Mouse (Mus musculus) gastrocnemius, adult 2 months (tissue): ENCODE data around the gene Crygb. TPM values are rescaled to one million over a fixed set of nuclear protein-coding genes. Genes with fewer than 3 reads are reported as not detected.
"Not testable (repeated sequence)": the region's sequence is repeated elsewhere in the genome, so short reads cannot be mapped to it uniquely, and the experiment has no call there.

ENCODE experiments used
- DNase-seq: peaks from one replicate; pipeline ENCODE4 v3.0.0; 2022
- H3K27ac ChIP-seq: fragments of 200-600 bp; 2 replicates; pipeline ENCODE4 v1.8.1; 2022; ENCODE audit warnings: mild to moderate bottlenecking
- H3K4me3 ChIP-seq: fragments of 200-600 bp; 2 replicates; pipeline ENCODE4 v1.8.1; 2022; ENCODE audit warnings: mild to moderate bottlenecking, moderate library complexity
- CTCF ChIP-seq: fragments of 200-600 bp; IDR thresholded peaks from 2 replicates; pipeline ENCODE4 v1.8.1; 2022; ENCODE audit warnings: antibody characterized with exemption, mild to moderate bottlenecking, moderate library complexity
- intact Hi-C: fragments of 180-260 bp; cut with DNase I; formaldehyde crosslinking; loops from one replicate; pipeline ENCODE4 v1.15.1; 2025
- total RNA-seq, 2 experiments: library from RNA; stranded (reverse); gene quantifications; 2 replicates each; pipeline ENCODE4 v1.2.3; 2021

The Crygb gene
- total RNA-seq, 2 experiments from 2014 or later: not detected

DNA sequence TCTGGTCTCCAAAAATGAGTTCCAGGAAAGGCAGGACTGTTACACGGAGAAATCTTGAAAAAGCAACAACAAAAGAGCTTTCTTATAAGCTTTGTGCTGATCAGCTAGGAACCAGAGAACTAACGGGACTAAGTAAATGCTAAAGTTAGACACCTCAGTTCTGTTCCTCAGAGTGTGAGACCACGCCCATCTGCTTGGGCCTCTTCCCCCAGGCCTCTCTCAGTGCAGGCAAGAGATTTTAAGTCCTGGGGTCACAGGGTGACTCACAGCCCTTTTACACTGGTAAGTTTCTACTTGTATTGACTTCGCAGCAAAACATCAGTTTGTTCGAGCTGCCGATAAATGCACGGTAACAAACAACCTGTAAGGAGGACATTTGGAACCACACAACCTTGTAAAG lies 30.4 kb downstream of the Crygb start:
- intact Hi-C loops: no loop called here
- no peak for TF ChIP-seq CTCF
- no peak for DNase-seq
- Histone ChIP-seq H3K27ac (no peak overlapping the region), H3K4me3 (no peak overlapping the region)

- DNase-seq, H3K4me3 ChIP-seq, H3K27ac ChIP-seq, intact Hi-C loops: not testable (repeated sequence)
Measured at GRCm38 (mm10) chr1:65050952-65051351, 31.1 kb downstream of the Crygb start, which contains the start of gene Cryge. TSS of gene Cryge (minus strand) at chr1:65051149.

DNA sequence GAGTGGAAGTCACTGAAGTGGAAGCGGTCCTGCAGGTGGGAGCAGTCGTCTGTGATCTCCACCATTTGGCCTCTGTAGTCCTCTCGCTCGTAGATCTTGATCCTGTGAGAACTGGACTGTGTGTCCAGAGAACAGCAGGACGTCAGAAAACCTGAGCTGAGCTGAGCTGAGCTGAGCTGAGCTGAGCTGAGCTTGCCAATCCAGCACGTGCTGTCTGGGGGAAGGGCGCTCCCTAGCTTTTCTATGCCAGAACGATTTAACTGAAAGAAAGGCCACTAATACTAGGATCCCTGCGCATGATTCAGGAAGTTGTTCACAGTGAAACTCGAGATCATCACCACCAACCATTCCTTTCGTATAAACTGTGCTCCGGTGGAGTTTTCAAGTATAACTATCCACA lies 33.3 kb downstream of the Crygb start:
- peak; percentile 51 for DNase-seq
- no peak overlapping the region for H3K27ac ChIP-seq
- intact Hi-C loops: no loop called here
- no peak for TF ChIP-seq CTCF
- no peak overlapping the region for H3K4me3 ChIP-seq

DNA sequence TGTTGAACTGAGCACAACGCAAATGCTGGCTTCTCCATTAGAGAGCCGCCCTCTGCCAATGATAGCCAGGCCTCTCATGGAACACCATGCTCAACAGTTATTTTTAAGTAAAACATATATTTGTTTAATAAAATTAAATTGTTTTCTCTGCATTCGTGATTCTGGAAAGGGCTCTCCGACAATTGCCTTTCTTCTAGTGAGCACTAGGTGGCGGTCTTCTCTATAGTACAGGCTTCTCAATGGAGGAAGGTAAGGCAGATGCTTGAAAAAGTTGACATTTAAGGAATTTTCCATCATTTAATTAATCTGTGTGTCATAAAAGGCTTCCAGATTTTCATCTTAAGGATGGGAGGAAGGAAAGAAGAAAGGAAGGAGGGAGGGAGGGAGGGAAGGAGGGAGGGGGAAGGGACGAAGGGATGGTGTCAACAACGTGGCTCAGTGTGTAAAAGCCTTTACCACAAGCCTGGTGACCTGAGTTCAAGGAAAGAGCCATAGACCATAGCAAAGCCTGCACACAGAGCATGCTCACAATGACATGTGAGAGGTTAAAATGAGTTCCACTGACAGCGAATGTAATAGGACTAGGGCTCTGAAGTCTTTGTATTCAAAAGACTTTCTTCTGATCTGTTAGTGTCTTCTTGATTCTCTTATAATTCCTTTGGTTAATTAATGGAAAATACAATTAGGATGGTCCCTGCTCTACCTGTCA lies 35.5 kb downstream of the Crygb start:
- no peak for DNase-seq
- peak; percentile 86 for TF ChIP-seq CTCF
- Histone ChIP-seq H3K27ac (no peak overlapping the region), H3K4me3 (no peak overlapping the region)
- intact Hi-C loops: loop anchor here (2.0 kb wide), 2 partner anchors 28 to 132 kb away; no protein-coding TSS in a partner anchor

DNA sequence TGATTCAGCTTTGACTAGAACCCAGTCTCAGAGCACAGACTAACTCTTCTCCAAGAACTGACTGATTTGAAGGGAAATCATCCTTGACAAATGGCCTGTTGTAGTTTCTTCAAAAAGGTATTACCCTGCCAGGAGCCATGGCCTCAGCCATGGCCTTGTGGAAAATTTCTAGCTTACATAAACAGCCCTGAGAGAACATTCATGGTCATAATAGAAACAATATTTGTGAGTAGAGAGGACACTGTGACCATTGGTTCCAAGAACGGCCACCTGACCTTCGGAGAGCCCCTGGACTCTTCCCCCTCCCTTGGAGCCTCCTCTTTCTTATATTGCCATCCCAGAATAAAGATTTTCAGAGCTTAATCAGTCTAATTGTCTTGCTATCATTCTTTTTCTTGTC lies 38.7 kb downstream of the Crygb start:
- TF ChIP-seq CTCF: no peak
- no peak for DNase-seq
- intact Hi-C loops: no loop called here
- no peak overlapping the region for H3K4me3 ChIP-seq
- no peak overlapping the region for H3K27ac ChIP-seq

DNA sequence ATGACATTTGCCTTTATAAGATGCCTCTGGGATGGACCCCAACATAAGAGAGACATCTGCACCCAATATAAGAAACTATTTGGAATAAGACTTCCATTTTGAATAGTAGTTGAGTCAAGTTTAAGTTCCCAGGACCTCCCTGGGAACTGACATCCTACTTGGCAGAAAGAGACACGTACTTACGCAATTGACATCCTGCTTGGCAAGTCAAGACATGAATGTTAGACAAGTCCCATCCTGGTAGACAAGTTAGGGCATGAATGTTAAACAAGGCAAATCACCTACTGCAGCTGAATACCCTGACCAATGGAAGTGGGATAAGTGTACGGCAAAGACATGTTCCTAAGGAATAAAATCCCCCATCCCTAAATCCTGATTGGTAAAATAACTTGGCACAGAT lies 40.3 kb downstream of the Crygb start:
- intact Hi-C loops: no loop called here
- DNase-seq: no peak
- no peak for TF ChIP-seq CTCF
- no peak overlapping the region for H3K27ac ChIP-seq
- no peak overlapping the region for H3K4me3 ChIP-seq

GRCm38 (mm10) chr1:65040806-65041205 lies 41.3 kb downstream of the Crygb start:
- no peak overlapping the region for H3K4me3 ChIP-seq
- intact Hi-C loops: no loop called here
- TF ChIP-seq CTCF: no peak
- no peak overlapping the region for H3K27ac ChIP-seq
- no peak for DNase-seq

GRCm38 (mm10) chr1:65039679-65040078 lies 42.4 kb downstream of the Crygb start:
- DNase-seq: no peak
- TF ChIP-seq CTCF: no peak
- Histone ChIP-seq H3K27ac (no peak overlapping the region), H3K4me3 (no peak overlapping the region)
- intact Hi-C loops: no loop called here

GRCm38 (mm10) chr1:65037542-65037941 lies 44.5 kb downstream of the Crygb start:
- no peak for DNase-seq
- Histone ChIP-seq H3K4me3 (no peak overlapping the region), H3K27ac (no peak overlapping the region)
- TF ChIP-seq CTCF: no peak
- intact Hi-C loops: no loop called here

GRCm38 (mm10) chr1:65035513-65035912 lies 46.6 kb downstream of the Crygb start:
- TF ChIP-seq CTCF: no peak
- DNase-seq: no peak
- intact Hi-C loops: no loop called here
- H3K4me3 ChIP-seq: no peak overlapping the region
- H3K27ac ChIP-seq: no peak overlapping the region

GRCm38 (mm10) chr1:65032641-65033040 lies 49.4 kb downstream of the Crygb start, which contains the start of gene Akr1cl:
TSS of gene Akr1cl (minus strand) at chr1:65032759.
- intact Hi-C loops: no loop called here
- no peak for TF ChIP-seq CTCF
- no peak for DNase-seq
- no peak within 1 kb of the TSS for H3K27ac ChIP-seq
- H3K4me3 ChIP-seq: no peak within 1 kb of the TSS

Other genes starting within 250 kb of the Crygb start
- 1 to 10 TPM; 6.6 to 7.9 TPM for gene Plekhm3, start 125.5 kb downstream of the Crygb start, total RNA-seq
- gene Akr1cl, start 49.5 kb downstream of the Crygb start, total RNA-seq: not detected
- gene Cryge, start 31.1 kb downstream of the Crygb start, total RNA-seq: not detected
- gene Crygd, start 18.8 kb downstream of the Crygb start, total RNA-seq: not detected
- gene Crygc, start 8.6 kb downstream of the Crygb start, total RNA-seq: not detected
- not detected for gene Cryga, start 21.1 kb upstream of the Crygb start, total RNA-seq
- gene Gm28845, start 37.3 kb upstream of the Crygb start, total RNA-seq: not detected
- gene D630023F18Rik, start 40.9 kb upstream of the Crygb start, total RNA-seq: not detected
- gene Idh1, start 104.2 kb upstream of the Crygb start, total RNA-seq: 10 to 100 TPM; 22.6 to 24.8 TPM
- 1 to 10 TPM; 7.8 to 8.6 TPM for gene Pikfyve, start 104.4 kb upstream of the Crygb start, total RNA-seq
- not detected for gene Pth2r, start 199.8 kb upstream of the Crygb start, total RNA-seq